Mouse (Mus musculus) urinary bladder, postnatal 4 days (tissue): Measurements from ENCODE around the gene Rbl1.
A peak's percentile ranks its signal among the peaks of the same experiment; 100 is the strongest.
"Not testable (repeated sequence)": the region's sequence is repeated elsewhere in the genome, so short reads cannot be mapped to it uniquely, and the experiment has no call there.

Experiments used
- DNase-seq, 2 experiments: peaks; one replicate each; pipeline ENCODE4 v3.0.0; 2021 to 2022; ENCODE audit warnings: low spot score in 2 of 2

The Rbl1 gene

DNA sequence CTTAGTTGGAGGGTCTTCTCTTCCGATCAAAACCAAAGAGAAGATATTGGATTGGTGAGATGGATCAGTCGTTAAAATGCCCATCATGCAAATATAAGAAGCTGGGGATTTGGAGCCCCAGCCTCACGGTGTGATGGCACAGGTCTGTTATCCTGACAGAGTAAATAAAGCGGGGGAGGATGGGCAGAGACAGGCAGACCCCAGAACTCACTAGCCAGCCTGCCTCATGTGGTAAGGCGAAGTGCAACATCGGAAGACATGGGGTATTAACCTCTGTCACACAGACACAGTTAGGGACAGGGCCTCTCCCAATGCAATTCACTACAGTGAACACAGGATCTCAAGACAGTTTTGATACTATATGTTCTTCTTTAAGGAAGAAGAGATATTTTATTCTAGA, 33.7 kb downstream of the Rbl1 start:
- no peak for DNase-seq

DNA sequence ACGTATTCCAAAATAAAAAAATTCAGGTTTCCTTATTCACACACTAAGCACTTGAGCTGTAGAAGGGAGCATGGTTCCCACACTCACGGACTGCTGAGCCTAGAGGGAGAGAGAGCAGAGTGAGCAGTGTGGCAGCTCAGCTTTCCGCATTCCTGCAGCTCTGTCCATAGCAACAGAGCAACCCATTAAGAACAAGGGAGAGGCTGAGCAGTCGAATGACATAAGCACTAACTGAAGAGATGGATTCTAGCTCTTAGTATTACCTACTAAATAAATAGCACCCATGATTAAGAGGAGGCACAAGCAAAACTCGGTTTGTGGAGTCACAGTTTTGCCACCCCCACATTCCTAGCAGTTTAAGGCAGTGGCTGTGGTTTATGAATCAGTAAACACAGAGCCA, 34.2 kb downstream of the Rbl1 start:
- DNase-seq = no peak

DNA sequence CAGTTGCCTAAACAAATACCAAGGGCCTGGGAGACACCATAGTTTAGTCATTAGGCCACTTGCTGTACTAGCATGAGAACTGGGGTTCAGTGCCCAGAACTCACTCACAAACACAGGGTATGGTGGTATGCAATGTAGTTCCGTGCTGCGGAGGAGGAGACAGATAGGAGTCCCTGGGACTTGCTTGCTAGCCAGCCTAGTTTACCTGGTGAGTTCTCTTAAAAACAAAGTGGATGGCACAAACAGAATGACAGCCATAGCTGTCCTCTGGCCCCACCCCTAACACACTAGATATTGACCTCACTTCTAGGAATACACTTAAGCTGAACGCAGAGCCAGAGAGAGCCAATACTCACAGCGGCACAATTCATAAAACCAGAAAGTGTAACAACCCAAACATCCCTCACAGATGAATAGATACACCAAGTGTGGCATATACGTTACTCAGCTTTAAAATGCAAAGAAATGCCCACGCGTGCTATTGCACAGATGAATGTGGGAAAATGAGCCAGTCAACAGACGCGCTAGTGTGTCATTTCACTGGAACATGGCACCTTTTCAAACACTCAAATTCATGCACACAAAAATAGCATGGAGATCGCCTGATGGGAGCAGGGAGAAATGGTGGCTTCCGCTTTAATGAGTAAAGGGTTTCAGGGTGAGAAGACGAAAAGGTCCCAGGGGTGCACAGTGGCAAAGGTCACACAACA, 37.8 kb downstream of the Rbl1 start:
- DNase-seq = no peak

DNA sequence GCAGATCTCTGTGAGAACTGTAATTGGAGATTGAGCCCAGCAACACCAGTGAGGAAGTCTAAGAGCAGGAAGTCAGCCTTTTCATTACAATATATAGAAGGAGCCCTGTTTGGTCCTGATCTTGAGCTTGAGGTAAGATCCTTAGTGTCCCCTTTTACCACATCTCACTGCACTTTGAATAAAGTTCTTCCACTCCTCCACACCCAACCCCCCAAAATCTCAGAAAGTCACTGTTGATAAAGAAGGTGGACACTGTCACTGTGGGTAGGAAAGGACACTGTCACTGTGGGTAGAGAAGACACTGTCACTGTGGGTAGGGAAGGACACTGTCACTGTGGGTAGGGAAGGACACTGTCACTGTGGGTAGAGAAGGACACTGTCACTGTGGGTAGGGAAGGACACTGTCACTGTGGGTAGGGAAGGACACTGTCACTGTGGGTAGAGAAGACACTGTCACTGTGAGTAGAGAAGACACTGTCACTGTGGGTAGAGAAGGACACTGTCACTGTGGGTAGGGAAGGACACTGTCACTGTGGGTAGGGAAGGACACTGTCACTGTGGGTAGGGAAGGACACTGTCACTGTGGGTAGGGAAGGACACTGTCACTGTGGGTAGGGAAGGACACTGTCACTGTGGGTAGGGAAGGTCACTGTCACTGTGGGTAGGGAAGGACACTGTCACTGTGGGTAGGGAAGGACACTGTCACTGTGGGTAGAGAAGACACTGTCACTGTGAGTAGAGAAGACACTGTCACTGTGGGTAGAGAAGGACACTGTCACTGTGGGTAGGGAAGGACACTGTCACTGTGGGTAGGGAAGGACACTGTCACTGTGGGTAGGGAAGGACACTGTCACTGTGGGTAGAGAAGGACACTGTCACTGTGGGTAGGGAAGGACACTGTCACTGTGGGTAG, 38.8 kb downstream of the Rbl1 start:
- not testable (repeated sequence) for DNase-seq

DNA sequence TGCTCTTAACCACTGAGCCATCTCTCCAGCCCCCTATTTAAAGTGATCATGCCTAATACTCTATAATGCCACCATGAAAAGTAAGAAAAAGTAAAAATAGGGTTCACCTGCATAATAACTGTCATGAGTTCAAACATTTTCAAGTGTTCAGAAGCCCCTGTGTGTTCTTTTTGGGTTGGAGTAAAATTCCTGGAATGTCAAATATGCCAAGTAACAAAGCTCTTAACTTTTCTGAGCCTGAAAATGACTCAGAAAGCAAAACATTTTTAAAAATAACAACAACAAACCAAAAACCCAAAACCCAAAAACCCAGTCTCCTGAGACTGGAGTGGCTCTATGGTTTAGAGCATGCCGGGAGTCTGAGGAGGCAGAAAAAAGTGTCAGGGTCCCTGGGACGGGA, 40.2 kb downstream of the Rbl1 start:
- DNase-seq = no peak

DNA sequence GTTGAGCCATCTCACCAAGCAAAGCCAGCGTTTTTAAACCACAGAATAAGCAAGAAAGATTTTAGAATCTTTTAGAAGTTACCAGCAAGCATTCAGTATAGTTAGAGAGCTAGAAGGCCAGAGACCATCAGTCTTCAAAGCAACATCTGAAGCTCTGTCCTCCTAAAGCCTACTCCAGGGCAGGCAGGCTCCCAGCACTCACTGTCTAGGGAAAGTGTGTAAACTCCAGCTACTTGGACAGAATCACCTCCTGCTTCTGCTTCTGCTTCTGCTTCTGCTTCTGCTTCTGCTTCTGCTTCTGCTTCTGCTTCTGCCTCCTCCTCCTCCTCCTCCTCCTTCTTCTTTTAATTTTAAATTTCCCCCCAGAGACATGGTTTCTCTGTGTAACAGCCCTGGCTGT, 48.3 kb downstream of the Rbl1 start:
- DNase-seq = no peak

DNA sequence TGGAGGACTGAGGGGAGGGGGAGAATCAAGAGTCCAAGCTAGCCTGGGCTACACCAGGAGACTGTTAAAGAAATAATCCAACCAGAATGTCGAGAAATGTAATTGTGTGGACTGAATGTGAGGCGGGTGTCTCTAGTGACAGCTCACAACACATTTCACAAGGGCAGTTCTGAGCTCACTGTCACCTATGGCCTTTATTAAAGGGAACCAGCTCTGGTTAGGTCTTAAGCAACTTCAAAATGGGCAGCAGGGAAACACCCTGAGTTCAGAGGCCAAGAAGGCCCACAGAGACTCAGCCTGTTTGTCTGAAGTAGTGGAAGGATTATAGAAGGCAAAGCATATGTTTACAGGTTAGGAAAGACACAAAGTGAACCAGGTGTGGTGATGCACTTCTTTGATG, 51.1 kb downstream of the Rbl1 start:
- peak in 1 of 2 experiments; percentile 14 for DNase-seq

DNA sequence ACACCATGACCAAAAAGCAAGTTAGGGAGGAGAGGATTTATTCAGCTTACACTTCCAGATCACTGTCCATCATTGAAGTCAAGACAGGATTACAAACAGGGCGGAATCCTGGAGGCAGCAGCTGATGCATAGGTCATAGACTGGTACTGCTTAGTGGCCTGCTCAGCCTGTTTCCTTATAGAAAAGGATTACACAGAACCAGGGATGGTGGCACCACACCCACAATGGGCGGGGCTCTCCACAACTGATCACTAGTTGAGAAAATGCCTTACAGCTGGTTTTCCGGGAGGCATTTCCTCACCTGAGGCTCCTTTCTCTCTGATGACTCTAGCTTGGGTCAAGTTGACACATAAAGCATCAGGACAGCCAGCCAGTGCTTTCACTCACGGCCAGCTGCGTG, 55.9 kb downstream of the Rbl1 start:
- DNase-seq = no peak

DNA sequence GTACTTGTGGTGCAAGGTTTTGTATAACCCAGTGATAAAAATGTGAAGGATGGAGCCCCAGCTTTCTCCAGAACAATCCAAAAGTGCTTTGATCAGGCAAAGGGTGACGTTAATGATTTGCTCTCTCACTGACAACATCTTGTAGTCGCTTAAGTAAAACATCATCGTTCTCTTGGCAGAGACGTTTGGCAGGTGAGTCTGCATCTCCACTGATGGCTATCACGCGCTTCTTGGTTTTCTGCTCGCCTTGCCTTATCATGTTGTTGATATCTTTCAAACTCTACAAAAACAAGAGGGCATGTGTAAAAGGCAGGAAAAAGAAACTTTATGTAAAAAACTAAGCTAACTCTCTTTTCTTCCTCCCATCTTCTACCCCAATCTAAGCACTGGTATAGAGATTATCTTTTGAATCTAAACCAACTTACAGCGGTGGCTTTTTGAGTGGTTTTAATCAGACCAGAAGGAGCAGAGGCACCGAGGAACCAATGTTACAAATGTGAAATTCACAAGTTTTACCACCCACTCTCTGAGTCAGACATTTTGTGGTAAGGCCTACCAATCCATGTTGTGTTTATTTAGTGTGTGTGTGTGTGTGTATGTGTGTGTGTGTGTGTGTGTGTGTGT, 56.8 kb downstream of the Rbl1 start:
- no peak for DNase-seq

DNA sequence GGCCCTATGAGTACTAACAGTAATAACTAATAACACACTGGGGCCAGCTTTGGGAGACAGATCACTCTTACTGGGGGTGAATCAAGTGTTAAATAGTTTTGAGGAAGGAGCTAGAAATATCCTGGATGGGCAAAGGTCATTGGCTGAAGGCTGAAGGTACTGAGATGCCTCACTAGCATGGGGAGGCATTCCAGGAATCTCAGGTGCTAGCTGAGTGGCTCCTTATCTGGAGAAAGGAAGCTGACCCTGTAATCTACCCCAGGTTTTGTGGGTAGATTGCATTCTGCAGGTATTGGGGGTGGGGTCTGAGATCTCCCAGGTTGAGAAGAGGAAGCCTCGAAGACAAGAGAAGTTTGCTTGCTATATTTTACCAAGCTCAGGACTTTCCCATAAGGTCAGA, 59.2 kb downstream of the Rbl1 start:
- no peak for DNase-seq

DNA sequence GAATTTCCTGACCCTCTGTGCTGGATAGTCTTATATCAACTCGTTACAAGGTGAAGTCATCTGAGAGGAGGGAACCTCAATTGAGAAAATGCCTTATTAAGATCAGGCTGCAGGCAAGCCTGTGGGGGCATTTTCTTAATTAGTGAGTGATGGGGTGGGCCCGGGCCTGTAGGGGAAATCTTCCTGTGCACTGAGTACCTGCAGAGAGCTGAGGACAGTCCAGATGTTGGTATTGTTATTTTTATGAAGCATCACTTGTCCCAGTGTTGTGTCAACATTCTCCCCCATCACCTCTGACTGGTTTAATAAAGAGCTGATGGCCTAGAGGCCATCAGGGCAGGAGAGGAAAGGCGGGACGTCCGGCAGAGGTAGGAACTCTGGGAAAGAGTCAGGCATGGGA, 60.2 kb downstream of the Rbl1 start:
- peak in 1 of 2 experiments; percentile 20 for DNase-seq

DNA sequence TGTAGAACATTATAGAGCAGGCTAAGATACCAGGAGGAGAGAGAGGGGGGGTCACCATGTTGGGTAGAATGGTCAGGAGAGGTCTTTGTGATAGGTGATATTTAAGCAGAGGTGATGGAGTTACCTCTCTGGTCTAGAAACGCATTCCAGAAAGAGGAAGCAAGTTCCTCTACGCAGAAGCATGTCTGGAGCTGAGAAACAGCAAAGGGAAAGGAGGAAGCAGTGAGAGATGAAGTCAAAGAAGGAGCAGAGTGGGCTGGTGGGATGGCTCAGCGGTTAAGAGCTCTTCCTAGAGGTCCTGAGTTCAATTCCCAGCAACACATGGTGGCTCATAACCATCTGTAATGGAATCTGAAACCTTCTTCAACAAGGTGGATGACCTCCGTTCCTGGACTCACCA, 62.4 kb downstream of the Rbl1 start:
- DNase-seq = no peak

DNA sequence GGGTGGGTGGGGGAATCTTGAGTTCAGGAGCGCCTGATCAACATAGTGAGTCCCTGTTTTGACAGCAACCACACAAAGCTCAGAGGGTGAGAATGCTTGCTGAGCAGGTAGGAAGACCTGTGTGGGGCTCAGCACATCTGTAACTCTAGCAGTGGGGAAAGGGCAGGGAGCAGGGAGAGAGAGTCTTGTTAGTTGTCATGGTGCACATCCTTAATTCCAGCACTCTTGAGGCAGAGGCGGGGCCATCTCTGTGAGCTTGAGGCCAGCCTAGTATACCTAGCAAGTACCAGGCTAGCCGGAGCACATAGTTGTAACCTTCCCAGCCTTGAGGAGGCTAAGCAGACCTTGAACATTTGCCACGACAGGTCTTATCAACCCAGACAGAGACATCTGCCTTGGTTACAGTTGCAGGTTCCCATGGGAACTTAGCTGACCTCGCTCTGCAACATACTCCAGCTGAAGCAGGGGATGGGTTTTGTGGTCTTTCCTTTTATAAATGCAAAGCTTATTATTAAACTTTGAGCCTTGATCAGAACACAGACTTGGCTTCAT, 65.0 kb downstream of the Rbl1 start:
- no peak for DNase-seq

DNA sequence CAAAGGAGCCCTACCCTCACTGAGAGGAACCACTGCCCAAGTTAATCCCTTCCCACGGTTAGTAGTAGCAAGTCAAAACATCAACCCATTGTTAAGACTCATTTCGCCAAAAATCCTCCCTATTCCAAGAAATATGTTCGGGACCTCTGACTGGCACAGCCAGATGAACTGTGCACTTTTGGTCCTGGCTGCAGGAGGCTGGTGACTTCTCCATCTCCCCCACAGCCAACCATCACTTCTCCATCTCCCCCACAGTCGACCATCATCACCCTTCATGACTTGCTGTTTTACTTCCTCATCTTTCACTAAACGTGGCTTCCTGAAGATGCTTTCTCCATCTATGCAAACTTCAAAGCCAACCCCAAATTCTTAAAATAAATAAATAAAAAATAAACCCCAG, 65.5 kb downstream of the Rbl1 start:
- no peak for DNase-seq

DNA sequence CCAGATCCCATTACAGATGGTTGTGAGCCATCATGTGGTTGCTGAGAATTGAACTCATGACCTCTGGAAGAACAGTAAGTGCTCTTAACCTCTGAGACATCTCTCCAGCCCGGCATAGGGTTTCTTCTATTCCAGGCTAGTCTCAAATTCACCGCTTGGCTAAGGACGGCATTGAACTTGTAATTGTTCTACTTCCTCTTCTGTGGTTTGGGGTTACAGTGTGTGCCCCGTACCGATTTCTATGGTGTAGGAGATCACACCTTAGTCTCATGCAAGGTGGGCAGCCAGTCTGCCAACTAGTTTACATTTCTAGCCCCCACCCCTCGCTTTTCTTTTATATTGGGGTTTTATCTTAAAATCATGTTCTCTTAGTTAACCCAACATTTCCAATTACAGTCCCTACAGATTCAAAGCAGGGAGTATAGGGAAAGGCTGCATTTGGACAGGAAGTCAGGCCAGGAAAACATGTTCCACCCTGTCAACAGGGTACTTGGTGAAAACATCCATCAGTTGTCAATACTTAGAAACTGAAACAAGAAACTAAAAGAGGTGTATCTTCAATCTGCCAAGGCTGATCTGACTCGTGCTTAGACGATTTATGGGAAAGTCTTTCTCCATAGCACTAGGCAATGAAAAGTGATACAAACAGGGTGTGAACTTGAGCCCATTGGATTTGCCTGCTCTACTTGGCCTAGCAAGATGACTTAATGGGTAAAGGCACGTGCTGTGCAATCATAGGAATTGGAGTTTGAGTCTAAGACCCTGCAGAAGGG, 66.2 kb downstream of the Rbl1 start:
- no peak for DNase-seq

DNA sequence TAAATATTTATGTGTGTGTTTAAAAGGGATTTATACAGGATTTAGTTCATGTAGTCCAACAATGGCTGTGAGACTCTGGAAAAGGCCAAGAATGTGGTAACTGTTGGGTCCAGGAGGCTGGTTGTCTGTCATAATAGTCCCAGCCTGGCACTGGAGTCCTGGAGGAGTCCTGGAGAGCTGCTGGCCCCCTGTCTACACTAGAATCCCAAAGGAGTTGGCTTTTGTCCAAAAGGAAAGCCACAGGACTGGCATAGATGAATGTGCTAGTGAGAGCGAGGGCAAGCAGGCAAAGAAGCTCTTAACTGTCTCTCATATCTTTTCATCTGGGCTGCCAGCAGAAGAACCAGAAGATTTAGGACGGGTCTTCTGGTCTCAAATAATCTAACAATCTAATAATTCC, 67.7 kb downstream of the Rbl1 start:
- no peak for DNase-seq

DNA sequence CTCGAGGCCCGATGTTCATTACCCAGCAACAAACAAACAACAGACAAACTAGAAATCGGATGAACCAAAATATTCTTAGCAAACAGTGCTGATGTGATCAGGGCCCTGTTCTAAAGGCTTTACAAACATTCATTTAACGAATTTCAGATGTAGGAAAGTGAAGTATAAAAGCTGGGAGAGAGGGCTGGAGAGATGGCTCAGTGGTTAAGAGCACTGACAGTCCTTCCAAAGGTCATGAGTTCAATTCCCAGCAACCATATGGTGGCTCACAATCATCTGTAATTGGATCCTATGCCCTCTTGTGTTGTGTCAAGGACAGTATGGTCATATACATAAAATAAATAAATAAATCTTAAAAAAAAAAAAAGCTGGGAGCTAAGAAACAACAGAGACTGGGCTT, 68.2 kb downstream of the Rbl1 start:
- no peak for DNase-seq

DNA sequence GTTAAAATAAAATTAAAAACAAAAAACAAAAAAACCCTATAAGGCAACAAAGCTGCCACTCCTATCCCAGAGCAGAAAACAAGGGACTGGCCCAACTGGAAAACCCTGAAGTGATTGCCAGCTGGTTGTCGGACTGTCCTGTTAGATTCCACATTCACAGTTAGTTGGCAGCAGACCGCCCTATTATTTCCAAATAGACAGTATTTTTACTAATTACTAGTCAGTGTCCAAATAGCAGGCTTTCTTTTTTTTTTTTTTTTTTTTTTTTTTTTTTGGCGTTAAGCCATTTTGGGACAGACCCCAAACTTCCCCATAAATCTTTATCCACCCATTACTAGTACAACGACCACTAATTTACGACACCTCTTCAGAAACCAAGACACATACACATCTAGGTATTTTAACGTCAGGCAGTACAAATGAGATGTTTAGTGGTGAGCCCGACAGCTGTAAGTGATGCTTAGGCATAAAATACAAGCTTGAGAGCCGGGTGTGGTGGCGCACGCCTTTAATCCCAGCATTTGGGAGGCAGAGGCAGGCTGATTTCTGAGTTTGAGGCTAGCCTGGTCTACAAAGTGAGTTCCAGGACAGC, 68.7 kb downstream of the Rbl1 start:
- no peak for DNase-seq

DNA sequence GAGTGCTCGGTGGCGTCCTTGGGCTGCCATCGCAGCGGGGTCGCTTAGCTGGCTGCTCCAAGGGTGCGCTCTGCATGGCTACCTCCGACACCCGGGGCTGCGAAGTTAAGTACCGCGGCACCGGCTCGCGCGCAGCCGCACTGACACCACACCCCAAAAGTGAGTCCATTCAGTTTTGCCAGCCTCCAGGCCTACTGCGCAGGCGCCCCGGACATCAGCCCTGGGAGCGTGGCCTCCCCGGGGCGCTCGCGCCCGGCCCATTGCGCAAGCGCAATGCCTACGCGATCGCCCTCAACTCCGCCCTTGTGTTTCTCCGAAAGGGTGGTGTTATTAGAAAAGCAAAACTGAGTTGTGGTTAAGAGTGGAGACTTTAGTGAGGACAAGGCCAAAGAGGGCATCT, 69.3 kb downstream of the Rbl1 start, which contains the start of gene Samhd1:
TSS of gene Samhd1 (minus strand) at position 252 of the 400 bp plus-strand sequence.
- peak; percentile 93 to 96 for DNase-seq

DNA sequence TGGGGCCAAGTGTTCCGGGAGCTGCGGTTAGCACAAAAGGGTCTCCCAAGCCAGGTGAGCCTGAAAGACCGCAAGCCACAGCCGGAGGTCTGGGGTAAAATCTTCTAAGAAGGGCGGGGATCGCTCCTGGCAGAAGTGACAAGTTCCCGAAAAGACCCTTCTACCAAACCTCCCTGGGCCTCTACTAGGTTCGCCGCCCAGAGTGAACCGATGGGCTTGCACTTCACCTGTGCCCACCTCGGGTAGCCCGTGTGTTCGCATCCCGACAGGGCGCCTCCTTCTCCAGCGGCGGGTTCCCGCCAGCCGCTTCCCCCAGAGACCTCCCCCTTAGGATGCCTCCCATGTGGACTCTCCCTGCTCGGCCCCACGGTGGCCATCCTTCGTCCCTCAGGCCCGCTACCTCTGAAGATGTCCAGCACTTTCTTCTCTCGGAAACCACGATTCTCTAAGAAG, 69.8 kb downstream of the Rbl1 start:
- DNase-seq = peak in 1 of 2 experiments; percentile 62
